Mouse (Mus musculus) lung, adult 2 months (tissue): ENCODE measurements at regions not wholly inside any gene's neighbourhood (a gene's known extent, or its start where the extent isn't known, plus 50 kb on each side); places are given as distances from the start of the nearest gene placed in this dataset.

Experiments
- DNase-seq: peaks from one replicate; pipeline ENCODE4 v3.0.0; 2022
- H3K4me1 ChIP-seq: fragments of 200-500 bp; 2 replicates; pipeline ENCODE4 v1.6.1; 2011; ENCODE audit warnings: low read length; ENCODE audit not compliant: control insufficient read depth, insufficient read depth
- H3K4me3 ChIP-seq: fragments of 200-500 bp; replicated peaks from 2 replicates; pipeline ENCODE3; 2011; ENCODE audit warnings: low read depth, mild to moderate bottlenecking, control low read depth, low read length; ENCODE audit errors: extremely low read depth
- CTCF ChIP-seq: fragments of 200-500 bp; IDR thresholded peaks from 2 replicates; pipeline ENCODE4 v1.5.1; 2011; ENCODE audit warnings: mild to moderate bottlenecking, low read length, control low read depth; ENCODE audit not compliant: insufficient read depth
- POLR2A ChIP-seq: fragments of 200-500 bp; IDR thresholded peaks from 2 replicates; pipeline ENCODE4 v1.6.1; 2011; ENCODE audit warnings: low read depth, mild to moderate bottlenecking, control low read depth, low read length, borderline replicate concordance; ENCODE audit errors: extremely low read depth
- WGBS: fragments of 180-500 bp; shearing (Covaris S2); methylation state at CpG from one replicate; pipeline ENCODE4 v1.1.7; 2018; 5-methylcytosine and 5-hydroxymethylcytosine counted together

GRCm38 (mm10) chr4:26273754-26274153, 72.9 kb downstream of the Manea start:
- no peak for DNase-seq
- Histone ChIP-seq H3K4me1 (no peaks in the 10 kb centered on the region), H3K4me3 (no peak overlapping the region)
- TF ChIP-seq POLR2A (no peak), CTCF (no peak)

GRCm38 (mm10) chr4:26259230-26260029, 87.3 kb downstream of the Manea start:
- WGBS: 63% methylated on average over 1 of the region's 1 CpGs

GRCm38 (mm10) chr4:26255889-26256288, 90.8 kb downstream of the Manea start:
- Histone ChIP-seq H3K4me3 (no peak overlapping the region), H3K4me1 (no peaks in the 10 kb centered on the region)
- 61% methylated on average over 3 of the region's 3 CpGs for WGBS
- no peak for TF ChIP-seq CTCF
- no peak for DNase-seq

More at GRCm38 (mm10) chr4:26259230-26260029, 87.3 kb downstream of the Manea start:
- DNase-seq: no peak
- TF ChIP-seq POLR2A (no peak), CTCF (no peak)
- Histone ChIP-seq H3K4me3 (no peak overlapping the region), H3K4me1 (no peaks in the 10 kb centered on the region)

DNA sequence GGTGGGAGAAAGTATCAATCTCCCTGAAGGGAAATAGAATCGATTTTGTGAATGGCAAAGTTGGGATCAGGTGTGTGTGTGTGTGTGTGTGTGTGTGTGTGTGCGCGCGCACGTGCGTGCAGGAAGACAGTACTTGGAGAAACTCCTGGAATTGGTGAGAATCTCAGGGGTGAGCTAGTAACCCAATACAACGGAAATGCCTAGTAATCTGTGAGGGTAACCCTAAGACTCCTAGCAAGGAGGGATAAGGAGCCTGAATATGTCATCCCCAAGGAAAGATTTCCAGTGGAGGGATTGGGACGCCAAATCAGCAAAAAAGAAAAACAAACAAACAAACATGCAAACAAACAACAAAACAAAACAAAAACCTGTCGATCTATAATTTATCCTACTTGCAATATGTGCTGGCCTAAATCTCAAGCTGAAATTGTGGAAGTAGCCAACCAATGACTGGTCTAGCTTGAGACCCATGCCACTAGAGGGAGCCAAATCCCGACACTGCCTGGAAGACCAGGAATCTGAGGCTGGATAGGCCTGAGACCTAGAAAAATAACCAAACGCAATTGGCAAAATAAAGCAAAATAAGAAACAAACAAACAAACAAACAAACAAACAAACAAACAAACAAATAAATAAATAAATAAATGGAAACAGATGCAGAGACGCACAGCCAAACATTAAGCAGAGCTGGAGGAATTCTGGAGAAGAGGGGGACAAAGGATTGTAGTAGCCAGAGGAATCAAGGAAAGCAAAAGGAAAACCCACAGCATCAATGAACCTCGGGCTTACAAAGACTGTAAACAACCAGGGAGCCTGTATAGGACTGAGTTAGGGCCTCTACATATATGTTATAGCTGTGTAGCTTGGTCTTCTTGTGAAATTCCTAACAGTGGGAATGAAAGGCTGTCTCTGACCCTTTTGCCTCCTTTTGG, 98.5 kb downstream of the Manea start:
- DNase-seq: peak; percentile 23
- no peak overlapping the region for H3K4me3 ChIP-seq
- 64% methylated on average over 13 of the region's 13 CpGs for WGBS
- H3K4me1 ChIP-seq: no peaks in the 10 kb centered on the region
- TF ChIP-seq POLR2A (no peak), CTCF (peak; percentile 83)

DNA sequence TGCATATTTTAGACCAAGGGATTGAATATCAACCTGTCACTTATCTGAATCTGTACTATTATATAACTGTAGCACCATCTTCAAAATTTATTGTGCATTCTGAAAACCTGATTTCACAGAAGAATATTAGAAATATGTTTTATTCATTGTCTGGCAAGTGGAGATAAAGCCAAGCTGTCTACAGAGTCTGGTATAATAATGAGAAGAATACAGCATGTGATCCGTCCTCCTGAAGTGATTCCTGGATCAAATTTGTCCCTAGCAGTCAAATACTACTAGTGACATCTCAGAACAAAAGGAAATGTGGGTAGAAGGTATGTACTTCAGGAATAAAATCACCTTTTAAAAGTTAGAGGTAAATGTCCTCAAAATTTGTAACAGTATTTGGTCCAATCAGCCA, 123.4 kb downstream of the Manea start:
- TF ChIP-seq CTCF (no peak), POLR2A (no peak)
- H3K4me3 ChIP-seq: no peak overlapping the region
- WGBS: 64% methylated on average over 1 of the region's 1 CpGs

More for the DNA sequence above, 123.4 kb downstream of the Manea start:
- no peaks in the 10 kb centered on the region for H3K4me1 ChIP-seq
- DNase-seq: no peak
